Mouse (Mus musculus) CH12.LX (cell line): ENCODE measurements around the gene Isyna1. TPM values are rescaled to one million over a fixed set of nuclear protein-coding genes. Genes with fewer than 3 reads are reported as not detected.

ENCODE experiments used
- DNase-seq: peaks from one replicate; pipeline ENCODE4 v3.0.0-alpha.2; 2013; ENCODE audit errors: extremely low read depth
- H3K27ac ChIP-seq: 2 replicates; pipeline ENCODE4 v1.5.1; 2012; ENCODE audit warnings: low read depth, mild to moderate bottlenecking, control low read depth, moderate library complexity; ENCODE audit not compliant: insufficient read depth
- H3K27me3 ChIP-seq: replicated peaks from 2 replicates; pipeline ENCODE3; 2012; ENCODE audit warnings: inconsistent platforms
- H3K36me3 ChIP-seq, 2 experiments: replicated peaks in 1 of 2; 2 replicates each; pipeline versions ENCODE3 to v1.6.1; 2012; ENCODE audit warnings: inconsistent platforms in 1 of 2, low read length in 1 of 2, mild to moderate bottlenecking in 1 of 2, mixed read lengths in 1 of 2, moderate library complexity in 1 of 2; ENCODE audit not compliant: control insufficient read depth in 1 of 2, insufficient read depth in 1 of 2
- H3K4me1 ChIP-seq, 2 experiments: 2 replicates each; pipeline ENCODE4 v1.6.1; 2012; ENCODE audit warnings: inconsistent platforms in 1 of 2, moderate library complexity in 1 of 2; ENCODE audit not compliant: insufficient read depth in 2 of 2, control insufficient read depth in 1 of 2
- H3K4me2 ChIP-seq: 2 replicates; pipeline ENCODE4 v1.6.1; 2012; ENCODE audit warnings: low read depth, mild to moderate bottlenecking, control low read depth; ENCODE audit not compliant: poor library complexity, insufficient read depth, severe bottlenecking
- H3K4me3 ChIP-seq, 3 experiments: fragments of 150-350 bp in 1 of 3; sonication (generic) in 1 of 3; replicated peaks in 1 of 3; 2 replicates each; pipeline versions ENCODE3 to v1.5.1; 2011 to 2012; ENCODE audit warnings: low read depth in 2 of 3, low read length in 2 of 3, mild to moderate bottlenecking in 2 of 3, moderate library complexity in 2 of 3, control low read depth in 1 of 3, improper control_type of control experiment in 1 of 3, inconsistent platforms in 1 of 3, mixed read lengths in 1 of 3; ENCODE audit not compliant: poor library complexity in 1 of 3
- H3K79me2 ChIP-seq: replicated peaks from 2 replicates; pipeline ENCODE4 v1.6.1; 2012; ENCODE audit warnings: mild to moderate bottlenecking, moderate library complexity; ENCODE audit not compliant: control insufficient read depth, poor library complexity, insufficient read depth, severe bottlenecking; ENCODE audit errors: extremely low read depth
- H3K9ac ChIP-seq: 2 replicates; pipeline ENCODE4 v1.6.1; 2012; ENCODE audit warnings: low read depth, mild to moderate bottlenecking, control low read depth, moderate library complexity; ENCODE audit not compliant: insufficient read depth
- H3K9me3 ChIP-seq: replicated peaks from 2 replicates; pipeline ENCODE3; 2012; ENCODE audit warnings: low read length, inconsistent platforms, mixed read lengths
- BHLHE40 ChIP-seq: IDR thresholded peaks from 2 replicates; pipeline ENCODE4 v1.6.1; 2011; ENCODE audit warnings: mild to moderate bottlenecking, low read depth, low read length, improper control_type of control experiment
- E2F4 ChIP-seq: IDR thresholded peaks from 2 replicates; pipeline ENCODE4 v1.6.1; 2011; ENCODE audit warnings: low read depth, low read length, improper control_type of control experiment; ENCODE audit not compliant: insufficient replicate concordance
- ELF1 ChIP-seq: IDR thresholded peaks from 2 replicates; pipeline ENCODE4 v1.6.1; 2014; ENCODE audit warnings: low read depth, mild to moderate bottlenecking, inconsistent platforms, low read length, improper control_type of control experiment
- ETS1 ChIP-seq: conservative IDR thresholded peaks from 2 replicates; pipeline ENCODE4 v1.6.1; 2012; ENCODE audit warnings: low read depth, mild to moderate bottlenecking, inconsistent platforms, low read length, improper control_type of control experiment, moderate library complexity
- GABPA ChIP-seq: IDR thresholded peaks from 2 replicates; pipeline ENCODE4 v1.6.1; 2012; ENCODE audit warnings: low read depth, low read length, improper control_type of control experiment, inconsistent platforms; ENCODE audit not compliant: insufficient replicate concordance
- HCFC1 ChIP-seq: IDR thresholded peaks from 2 replicates; pipeline ENCODE4 v1.6.1; 2012; ENCODE audit warnings: low read depth, mild to moderate bottlenecking, inconsistent platforms, low read length, improper control_type of control experiment
- IRF4 ChIP-seq: IDR thresholded peaks from 2 replicates; pipeline ENCODE4 v1.6.1; 2014; ENCODE audit warnings: low read depth, mild to moderate bottlenecking, inconsistent platforms, low read length, improper control_type of control experiment
- JUN ChIP-seq: IDR thresholded peaks from 2 replicates; pipeline ENCODE4 v1.6.1; 2011; ENCODE audit warnings: low read depth, mild to moderate bottlenecking, low read length, improper control_type of control experiment, moderate library complexity; ENCODE audit not compliant: insufficient read depth
- NELFE ChIP-seq: IDR thresholded peaks from 2 replicates; pipeline ENCODE4 v1.6.1; 2011; ENCODE audit warnings: low read depth, low read length, improper control_type of control experiment
- NRF1 ChIP-seq: IDR thresholded peaks from 2 replicates; pipeline ENCODE4 v1.6.1; 2014; ENCODE audit warnings: low read depth, mild to moderate bottlenecking, inconsistent platforms, low read length, improper control_type of control experiment, moderate library complexity
- PAX5 ChIP-seq: IDR thresholded peaks from 2 replicates; pipeline ENCODE4 v1.6.1; 2012; ENCODE audit warnings: low read length, inconsistent platforms, mixed read lengths
- RCOR1 ChIP-seq: conservative IDR thresholded peaks from 2 replicates; pipeline ENCODE4 v1.6.1; 2012; ENCODE audit warnings: low read depth, mild to moderate bottlenecking, inconsistent platforms, low read length, improper control_type of control experiment
- SIN3A ChIP-seq: IDR thresholded peaks from 2 replicates; pipeline ENCODE4 v1.6.1; 2012; ENCODE audit warnings: low read length, improper control_type of control experiment, inconsistent platforms
- TBP ChIP-seq: conservative IDR thresholded peaks from 2 replicates; pipeline ENCODE4 v1.6.1; 2011; ENCODE audit warnings: low read depth, low read length, improper control_type of control experiment
- USF1 ChIP-seq: IDR thresholded peaks from 2 replicates; pipeline ENCODE4 v1.6.1; 2014; ENCODE audit warnings: low read depth, mild to moderate bottlenecking, inconsistent platforms, low read length, improper control_type of control experiment
- USF2 ChIP-seq: conservative IDR thresholded peaks from 2 replicates; pipeline ENCODE4 v1.6.1; 2011; ENCODE audit warnings: low read depth, low read length, improper control_type of control experiment
- ZC3H11A ChIP-seq: IDR thresholded peaks from 2 replicates; pipeline ENCODE4 v1.6.1; 2012; ENCODE audit warnings: low read depth, mild to moderate bottlenecking, inconsistent platforms, low read length, improper control_type of control experiment
- ZMIZ1 ChIP-seq: IDR thresholded peaks from 2 replicates; pipeline ENCODE4 v1.6.1; 2012; ENCODE audit warnings: low read depth, mild to moderate bottlenecking, inconsistent platforms, low read length, improper control_type of control experiment
- dilution Hi-C: fragments of 300-500 bp; cut with MboI; formaldehyde crosslinking; loops from 2 replicates; pipeline ENCODE4 v1.14.3; 2020; ENCODE audit warnings: low sequenced_read_pairs; ENCODE audit not compliant: extremely low pct_unique_long_range_greater_than_20kb, extremely low pct_ligation_motif_present
- in situ Hi-C: fragments of 300-500 bp; cut with MboI; formaldehyde crosslinking; loops from 3 replicates; pipeline ENCODE4 v1.14.3; 2019; ENCODE audit warnings: low sequenced_read_pairs, low pct_ligation_motif_present, low pct_unique_long_range_greater_than_20kb, mixed read lengths
- polyA plus RNA-seq: library from polyadenylated mRNA; unstranded; fragments of >175 nt; gene quantifications from 2 replicates; pipeline ENCODE4 v1.2.1, GENCODE M21; 2012; ENCODE audit warnings: low read depth; ENCODE audit not compliant: insufficient read length
- total RNA-seq, 2 experiments: library from RNA; depleted of rRNA; stranded (reverse); fragments of 300-350 nt in 1 of 2; fragments of >200 nt in 1 of 2; gene quantifications; 2 replicates each; pipeline ENCODE4 v1.2.3; 2012 to 2014

The Isyna1 gene
- total and polyA plus RNA-seq, 3 experiments, result 99.9 to 163 (median 141) TPM

- H3K4me3 ChIP-seq, result peak overlapping the region; percentile 77 to 94 (median 79)
- H3K27ac ChIP-seq, result no peak overlapping the region
- in situ Hi-C loops (loop anchor here (10.0 kb wide), 1 partner anchor 62 kb away; no protein-coding TSS in a partner anchor), dilution Hi-C loops (no loop called here)
- peaks cover 12 to 37% of the 10 kb centered on the region in 2 experiments for H3K36me3 ChIP-seq
- peaks cover 9% of the 10 kb centered on the region; the same call in 1 of the 2 replicates for H3K79me2 ChIP-seq
- DNase-seq, result no peak
- no peaks in the 10 kb centered on the region for H3K27me3 ChIP-seq
- H3K9me3 ChIP-seq, result peaks cover 4% of the 10 kb centered on the region
- H3K4me2 ChIP-seq, result peak overlapping the region; percentile 29
- TF ChIP-seq NRF1, result no peak
- TF ChIP-seq JUN, result no peak
- TF ChIP-seq IRF4, result no peak
- no peak for TF ChIP-seq NELFE
- no peak for TF ChIP-seq ZC3H11A
- no peak for TF ChIP-seq ZMIZ1
- TF ChIP-seq SIN3A, result no peak
- no peak for TF ChIP-seq HCFC1
- TF ChIP-seq GABPA, result no peak
- TF ChIP-seq ELF1, result no peak
- TF ChIP-seq E2F4, result no peak
- TF ChIP-seq BHLHE40, result no peak
- TF ChIP-seq PAX5, result no peak
- no peak for TF ChIP-seq TBP
- TF ChIP-seq ETS1, result no peak
- TF ChIP-seq USF2, result no peak
- TF ChIP-seq, all 38 proteins: peak for 0
- Histone ChIP-seq H3K4me1 (peaks cover 22 to 44% of the 10 kb centered on the region in 2 experiments), H3K9ac (peak overlapping the region; percentile 81)
Observed at GRCm38 (mm10) chr8:70606780-70607602, 12.8 kb downstream of the Isyna1 start.

GRCm38 (mm10) chr8:70607603-70607897, 13.4 kb downstream of the Isyna1 start:
- dilution Hi-C loops, result no loop called here
- peaks cover 22 to 47% of the 10 kb centered on the region in 2 experiments for H3K4me1 ChIP-seq
- TF ChIP-seq USF1, result peak; percentile 25
- no peak for TF ChIP-seq TBP
- TF ChIP-seq RCOR1, result no peak

More at GRCm38 (mm10) chr8:70607603-70607897, 13.4 kb downstream of the Isyna1 start:
- Histone ChIP-seq H3K9me3 (no peaks in the 10 kb centered on the region), H3K27me3 (no peaks in the 10 kb centered on the region), H3K4me3 (peak overlapping the region; percentile 77 to 94 (median 79)), H3K4me2 (peak overlapping the region; percentile 29), H3K27ac (no peak overlapping the region), H3K79me2 (peaks cover 9% of the 10 kb centered on the region; the same call in 1 of the 2 replicates), H3K9ac (peak overlapping the region; percentile 81), H3K36me3 (peaks cover 6 to 31% of the 10 kb centered on the region in 2 experiments)
- in situ Hi-C loops, result loop anchor here (10.0 kb wide), 1 partner anchor 63 kb away; no protein-coding TSS in a partner anchor
- DNase-seq, result no peak
